Mouse (Mus musculus) left cerebral cortex, postnatal 14 days (tissue): Measurements from ENCODE around the gene Sox4. TPM values are rescaled to one million over a fixed set of nuclear protein-coding genes. Genes with fewer than 3 reads are reported as not detected.

ENCODE experiments used
- DNase-seq, 2 experiments: peaks; one replicate each; pipeline ENCODE4 v3.0.0; 2021 to 2022; ENCODE audit warnings: low spot score in 2 of 2, mixed read lengths in 1 of 2
- intact Hi-C: fragments of 180-260 bp; cut with DNase I; formaldehyde crosslinking; loops from one replicate; pipeline ENCODE4 v1.15.1; 2025
- long read RNA-seq, 2 experiments: library from polyadenylated mRNA; stranded (forward); transcript quantifications; one replicate each; pipeline ENCODE4 v2.0.0; 2021
- total RNA-seq, 2 experiments: library from RNA; stranded (reverse); gene quantifications; 2 replicates each; pipeline ENCODE4 v1.2.3; 2021

Gene Sox4
- 10 to 100 TPM; 33.1 to 43.8 TPM for total RNA-seq
- long read RNA-seq, experiment 1, full-length matches to known transcripts = 59 of 59 reads
- long read RNA-seq, experiment 1, partial matches to known transcripts = 0 of 59 reads
- long read RNA-seq, experiment 1, other reads (novel, unspliced or antisense) = 0 of 59 reads
- long read RNA-seq, experiment 2, full-length matches to known transcripts = 41 of 44 reads
- long read RNA-seq, experiment 2, partial matches to known transcripts = 0 of 44 reads
- long read RNA-seq, experiment 2, other reads (novel, unspliced or antisense) = 3 of 44 reads

DNA sequence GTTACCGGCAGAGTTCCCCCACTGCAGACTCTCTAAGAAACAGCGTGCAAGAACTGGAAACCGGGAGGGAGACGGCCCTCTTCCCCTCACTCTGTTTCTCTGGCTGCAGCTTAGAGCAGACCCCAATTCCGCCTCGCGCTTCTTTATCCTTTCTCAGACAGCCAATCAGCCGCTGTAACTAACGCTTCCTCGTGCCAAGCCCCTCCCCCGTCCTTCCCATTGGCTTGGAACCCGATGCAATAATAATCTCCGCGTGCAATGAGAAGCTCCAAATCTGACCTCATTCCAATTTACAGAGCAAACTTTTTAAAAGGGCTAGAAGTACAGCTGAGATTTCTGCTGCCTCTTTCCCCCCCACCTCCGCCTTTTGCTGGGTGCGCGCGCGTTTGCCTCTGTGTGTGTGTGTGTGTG, at the start of gene Sox4:
Sox4 (minus strand) TSS at position 133 of the 411 bp plus-strand sequence.
- DNase-seq = peak; percentile 96 to 99
- intact Hi-C loops = loop anchor here (5.0 to 10.0 kb wide), 2 partner anchors 236 to 811 kb away; no protein-coding TSS in a partner anchor

DNA sequence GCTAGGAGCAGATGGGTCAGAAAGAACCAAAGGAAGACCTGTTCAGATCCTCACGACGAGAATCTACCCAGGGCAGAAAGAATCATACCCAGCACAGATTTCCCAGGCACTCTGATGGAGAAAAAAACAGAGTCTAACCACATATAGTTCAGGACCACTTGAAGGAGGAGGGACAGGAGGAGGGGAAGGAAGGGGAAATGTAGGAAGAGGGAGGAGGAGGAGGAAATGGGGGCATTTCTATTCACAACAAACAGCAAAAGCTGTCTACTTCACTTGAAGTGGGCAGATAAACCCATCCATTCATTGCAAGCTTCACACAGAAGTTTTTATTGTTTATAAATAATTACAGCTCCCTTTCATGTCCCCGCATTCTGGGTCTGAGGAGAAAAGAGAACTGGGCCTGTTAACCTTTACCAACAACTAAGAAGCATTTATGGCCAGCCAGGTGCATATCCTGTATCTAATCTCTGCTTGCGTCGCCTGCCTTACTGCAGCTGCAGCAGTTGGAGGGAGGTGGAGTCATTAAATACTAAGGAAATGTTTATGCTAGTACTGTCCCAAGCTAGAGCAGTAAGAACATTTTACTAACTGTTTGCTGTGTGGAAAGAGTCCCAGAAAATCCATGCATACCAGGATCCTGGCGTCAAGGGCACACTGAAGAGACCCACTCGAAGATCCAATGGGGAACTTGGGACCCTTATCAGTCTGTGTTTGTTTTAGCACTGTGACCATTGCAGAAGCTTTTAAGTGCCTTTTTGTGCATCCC, 38.6 kb upstream of the Sox4 start:
- intact Hi-C loops = no loop called here
- no peak for DNase-seq

DNA sequence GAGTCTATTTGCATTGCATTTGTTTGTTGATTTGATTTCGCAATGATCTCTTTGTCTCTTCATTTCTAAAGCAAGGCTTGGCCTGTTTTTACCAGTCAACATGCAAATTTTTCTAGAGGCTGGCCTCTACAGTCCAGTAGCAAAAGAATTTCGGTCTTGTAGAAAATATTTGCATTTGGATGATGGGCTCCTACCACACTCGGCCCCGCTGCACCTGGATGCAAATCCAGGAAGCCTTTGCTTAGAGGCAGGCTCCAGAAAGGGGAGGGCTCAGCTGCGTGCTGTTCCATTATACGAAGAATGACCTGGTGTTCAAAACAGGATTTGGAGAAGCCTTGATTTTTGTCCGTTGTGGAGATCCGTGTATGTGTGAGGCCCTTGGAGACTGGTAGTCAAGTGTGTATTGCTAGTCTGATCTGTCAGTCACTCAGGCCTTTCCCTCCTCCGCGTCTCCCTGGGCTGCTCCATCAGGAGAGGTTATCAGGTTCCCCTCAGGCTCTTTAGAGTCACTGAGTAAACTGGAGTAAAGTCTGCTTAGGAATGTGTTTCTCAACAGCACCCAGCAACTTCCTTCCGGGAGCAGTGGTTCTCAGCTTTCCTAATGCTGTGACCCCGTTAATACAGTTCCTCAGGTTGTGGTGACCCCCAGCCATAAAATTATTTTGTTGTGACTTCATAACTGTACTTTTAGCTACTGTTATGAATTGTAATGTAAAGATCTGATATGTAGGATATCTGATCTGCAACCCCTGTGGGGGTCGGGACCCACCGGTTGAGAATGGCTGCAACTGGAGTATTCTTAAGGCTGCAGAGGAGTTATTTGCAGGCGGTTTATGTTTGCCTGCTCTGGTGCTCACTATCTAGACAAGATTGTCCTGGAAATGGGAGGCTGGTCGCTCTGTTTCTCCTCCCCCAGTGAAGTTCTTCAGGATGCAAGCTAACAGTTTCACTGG, 35.5 kb upstream of the Sox4 start:
- intact Hi-C loops = no loop called here
- DNase-seq = no peak

DNA sequence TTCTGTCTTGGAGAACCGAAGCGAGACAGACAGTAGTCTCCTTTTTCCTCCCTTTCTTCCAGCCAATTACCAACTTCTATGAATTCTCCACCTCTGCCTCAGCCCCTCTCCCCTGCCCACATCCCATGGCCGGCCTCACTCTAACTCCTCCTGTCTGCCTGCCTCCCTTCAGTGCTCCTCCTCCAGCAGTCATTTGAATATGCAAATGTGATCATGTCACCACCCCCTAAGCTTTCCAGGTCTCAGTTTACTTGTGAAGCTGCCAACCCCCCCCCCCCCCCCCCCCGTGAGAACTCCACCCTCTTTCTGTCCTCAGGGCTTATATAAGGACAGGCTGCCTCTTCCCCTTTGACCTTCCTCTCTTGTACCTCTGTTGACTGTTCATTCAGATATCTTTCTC, 27.2 kb upstream of the Sox4 start:
- intact Hi-C loops = no loop called here
- no peak for DNase-seq

DNA sequence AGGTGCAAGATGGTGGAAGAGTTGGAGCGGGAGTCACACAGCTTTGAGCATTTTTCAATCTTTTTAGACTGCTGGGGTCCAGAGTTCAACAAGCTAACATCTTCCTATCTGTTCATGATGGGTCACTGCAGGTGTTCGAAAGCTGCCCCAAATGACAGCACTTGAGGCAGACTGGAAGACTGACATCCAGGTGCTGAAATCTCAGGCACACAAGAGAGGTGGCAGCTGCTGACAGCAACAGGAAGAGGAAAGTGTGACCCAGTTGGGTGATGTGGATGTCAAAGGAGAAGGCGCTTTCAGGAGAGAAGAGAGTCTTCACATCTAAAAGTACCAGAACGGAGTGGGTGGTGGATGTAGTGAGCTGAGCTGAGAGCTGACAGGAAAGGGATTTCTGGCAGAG, 21.5 kb upstream of the Sox4 start:
- no peak for DNase-seq
- intact Hi-C loops = no loop called here

DNA sequence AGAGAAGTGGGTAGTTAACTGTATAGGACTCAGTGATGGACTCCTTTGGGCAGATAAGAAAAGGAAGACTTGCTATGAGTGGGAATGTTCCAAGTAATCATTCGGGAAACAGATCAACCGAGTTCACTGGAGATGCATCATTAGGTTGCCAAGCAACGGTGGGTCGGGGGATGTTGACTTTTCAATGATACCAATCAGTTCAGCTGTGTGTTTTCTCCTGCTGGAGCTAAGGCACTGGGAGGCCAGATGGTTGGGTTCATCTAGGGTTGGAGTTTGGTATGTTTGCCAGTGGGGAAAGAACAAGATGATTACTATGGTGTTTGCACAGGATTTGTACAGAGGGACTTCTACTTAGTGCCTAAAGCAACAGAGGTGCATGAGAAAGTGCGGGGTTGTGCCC, 21.1 kb upstream of the Sox4 start:
- intact Hi-C loops = no loop called here
- DNase-seq = no peak

DNA sequence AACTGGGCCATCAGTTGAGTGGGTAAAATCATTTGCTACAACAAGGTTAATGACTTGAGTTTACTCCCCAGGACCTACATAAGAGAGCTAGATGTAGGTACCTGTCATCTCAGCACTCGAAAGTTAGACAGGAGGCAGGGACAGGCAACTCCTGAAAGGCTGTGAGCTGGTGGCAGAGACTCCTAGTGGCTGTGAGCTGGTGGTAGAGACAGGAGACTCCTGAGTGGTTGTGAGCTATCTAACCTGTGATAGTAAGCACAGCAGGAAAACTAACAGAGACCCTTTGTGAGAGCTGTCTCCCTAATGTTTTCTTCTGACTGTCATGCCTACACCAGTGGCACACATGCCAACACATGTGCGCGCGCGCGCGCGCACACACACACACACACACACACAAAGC, 7.4 kb upstream of the Sox4 start:
- intact Hi-C loops = loop anchor here (10.0 kb wide), 1 partner anchor 204 kb away; no protein-coding TSS in a partner anchor
- DNase-seq = no peak

DNA sequence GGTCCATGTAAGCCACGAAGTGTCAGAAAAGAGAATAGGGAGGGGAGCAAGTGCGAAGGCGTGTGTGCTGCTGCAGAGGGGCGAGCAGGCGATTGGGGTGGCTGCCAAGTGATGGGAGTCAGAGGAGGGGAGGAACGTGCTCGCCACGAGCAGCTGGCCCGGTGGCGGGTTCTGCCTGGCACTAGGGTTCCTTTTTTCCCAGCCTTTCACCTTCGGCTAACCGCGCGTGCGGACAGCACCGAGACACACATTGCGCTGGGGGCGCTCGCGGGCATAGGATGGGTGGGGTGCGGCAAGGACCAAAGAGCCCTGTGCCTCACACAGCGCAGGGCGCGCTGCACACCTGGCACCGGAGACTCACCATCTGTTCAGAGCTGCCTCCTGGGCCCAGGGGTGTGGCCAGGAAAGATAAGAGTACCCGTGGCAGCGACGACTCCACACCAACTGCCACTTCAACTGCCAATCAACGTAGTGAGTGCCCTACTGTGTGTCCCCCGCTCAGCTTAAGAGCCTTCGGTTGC, 6.0 kb upstream of the Sox4 start:
- intact Hi-C loops = loop anchor here (2.0 to 10.0 kb wide), 4 partner anchors 58 to 879 kb away; no protein-coding TSS in a partner anchor
- peak; percentile 81 to 83 for DNase-seq

DNA sequence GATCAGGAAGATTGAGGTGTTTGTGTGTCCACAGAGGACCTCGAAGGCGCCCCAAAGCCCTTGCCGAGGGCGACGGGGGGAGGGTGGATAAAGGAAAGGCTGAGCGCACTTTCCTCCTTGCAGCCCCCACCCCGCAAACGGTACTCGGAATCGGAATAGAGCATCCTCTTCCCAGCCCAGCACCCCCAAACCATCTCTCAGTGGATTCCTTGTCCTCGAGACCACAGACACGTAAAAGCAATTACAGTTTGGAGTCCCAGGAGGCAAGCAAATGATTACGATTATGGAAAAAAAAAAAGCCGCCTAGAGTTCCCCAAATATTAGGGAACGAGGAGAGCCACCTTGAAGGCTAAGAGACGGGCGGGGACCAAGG, 5.5 kb upstream of the Sox4 start:
- intact Hi-C loops = loop anchor here (2.0 to 10.0 kb wide), 4 partner anchors 58 to 880 kb away; no protein-coding TSS in a partner anchor
- peak in 1 of 2 experiments; percentile 49 for DNase-seq

DNA sequence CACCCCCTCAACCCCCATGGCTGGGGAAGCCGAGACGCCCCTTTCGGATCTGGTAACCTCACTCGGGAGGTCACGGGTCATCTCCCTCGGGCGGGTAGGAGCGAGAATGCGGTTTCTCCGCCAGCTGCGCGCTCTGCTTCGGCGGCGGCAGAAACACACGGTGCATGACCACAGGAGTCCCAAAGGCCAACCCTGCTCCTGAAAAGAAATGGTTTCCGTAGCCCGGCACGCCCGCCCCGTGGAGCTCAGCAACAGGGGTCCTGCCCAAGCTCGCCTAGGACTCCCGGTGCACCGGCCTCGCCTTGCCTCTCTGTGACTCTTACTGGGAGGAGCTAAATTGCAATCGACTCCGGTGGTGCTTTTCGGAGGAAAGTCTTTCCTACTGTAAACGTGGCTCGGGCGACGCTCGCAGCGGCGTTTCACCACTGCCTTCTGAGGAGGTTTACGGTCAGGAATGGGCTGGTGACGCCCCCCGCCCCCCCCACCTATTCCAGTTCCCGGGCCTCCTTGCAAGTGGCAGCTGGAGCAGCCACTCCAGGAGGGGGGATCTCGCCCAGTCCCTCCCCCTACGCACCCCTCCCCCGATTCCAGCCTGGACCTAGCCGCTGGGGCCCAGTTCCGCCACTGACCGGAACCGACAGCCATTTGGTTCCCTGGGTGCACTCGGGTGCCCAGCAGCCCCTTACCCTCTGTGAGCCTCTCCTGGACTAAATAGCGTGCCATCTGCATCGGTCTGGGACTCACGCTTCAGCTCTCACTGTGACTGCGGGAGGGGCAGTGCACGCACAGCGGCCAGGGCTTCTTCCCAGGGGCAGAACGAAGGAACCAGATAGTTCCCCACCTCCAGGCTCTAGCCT, 4.9 kb upstream of the Sox4 start:
- peak; percentile 70 to 74 for DNase-seq
- intact Hi-C loops = loop anchor here (2.0 to 10.0 kb wide), 4 partner anchors 59 to 880 kb away; no protein-coding TSS in a partner anchor

DNA sequence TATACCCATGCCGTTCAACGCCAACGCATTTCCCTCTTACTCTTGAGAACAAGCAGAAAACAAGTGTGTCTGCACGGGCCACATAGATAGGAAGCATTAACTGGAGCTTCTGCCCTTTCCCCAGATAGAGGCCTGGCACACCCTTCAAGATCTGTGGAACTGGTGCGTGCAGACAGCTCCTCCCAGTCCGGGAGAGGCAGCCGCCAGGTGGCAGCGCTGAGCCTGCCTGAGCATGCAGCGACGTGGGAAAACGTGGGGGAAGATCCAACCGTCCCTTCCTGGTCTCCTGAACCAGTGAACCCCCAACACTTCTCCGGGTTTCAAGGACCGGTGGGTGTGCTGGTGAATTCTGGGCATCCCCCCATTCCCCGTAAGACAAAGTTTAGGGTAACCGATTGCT, 4.3 kb upstream of the Sox4 start:
- intact Hi-C loops = loop anchor here (2.0 to 10.0 kb wide), 4 partner anchors 60 to 881 kb away; no protein-coding TSS in a partner anchor
- DNase-seq = peak; percentile 97 to 98

DNA sequence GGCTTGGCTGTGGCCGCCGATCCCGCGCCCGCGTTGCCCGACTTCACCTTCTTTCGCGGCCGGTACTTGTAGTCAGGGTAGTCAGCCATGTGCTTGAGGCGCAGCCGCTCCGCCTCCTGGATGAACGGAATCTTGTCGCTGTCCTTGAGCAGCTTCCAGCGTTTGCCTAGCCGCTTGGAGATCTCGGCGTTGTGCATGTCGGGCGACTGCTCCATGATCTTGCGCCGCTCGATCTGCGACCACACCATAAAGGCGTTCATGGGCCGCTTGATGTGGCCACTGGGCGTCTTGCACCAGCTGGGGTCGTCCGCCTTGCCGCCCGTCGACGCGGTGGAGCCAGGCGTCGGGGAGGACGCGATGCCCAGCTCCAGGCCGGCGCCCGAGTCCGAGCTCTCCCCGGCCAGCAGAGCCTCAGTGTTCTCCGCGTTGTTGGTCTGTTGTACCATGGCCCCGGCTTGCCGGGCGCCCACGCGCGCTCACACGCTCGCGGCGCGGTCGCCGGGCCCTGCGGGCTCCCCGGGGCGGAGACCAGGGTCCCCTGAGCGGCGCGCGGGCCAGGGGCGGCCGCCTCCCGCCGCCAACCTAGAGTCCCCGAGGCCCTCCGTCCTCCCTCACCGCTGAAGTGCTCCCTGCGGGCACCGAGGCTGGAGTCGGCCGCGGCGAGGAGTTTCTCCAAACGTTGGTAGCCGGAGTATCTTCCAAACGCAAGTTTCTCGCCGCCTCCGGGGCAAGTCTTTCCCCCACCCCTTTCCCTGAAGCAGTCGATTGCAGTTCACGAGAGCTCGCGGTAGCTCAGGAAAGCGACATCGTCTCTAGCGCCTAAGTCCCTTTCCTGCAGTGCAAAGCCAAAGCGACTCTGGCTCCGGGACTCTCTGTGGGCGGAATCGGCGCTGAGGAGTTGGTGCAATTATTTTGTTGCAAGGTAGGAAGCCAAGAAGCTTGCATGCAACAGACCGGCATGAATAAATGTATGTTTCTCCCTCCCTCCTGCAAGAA, 639 bp downstream of the Sox4 start:
- intact Hi-C loops = loop anchor here (5.0 to 10.0 kb wide), 2 partner anchors 236 to 812 kb away; no protein-coding TSS in a partner anchor
- DNase-seq = peak; percentile 66 to 72

DNA sequence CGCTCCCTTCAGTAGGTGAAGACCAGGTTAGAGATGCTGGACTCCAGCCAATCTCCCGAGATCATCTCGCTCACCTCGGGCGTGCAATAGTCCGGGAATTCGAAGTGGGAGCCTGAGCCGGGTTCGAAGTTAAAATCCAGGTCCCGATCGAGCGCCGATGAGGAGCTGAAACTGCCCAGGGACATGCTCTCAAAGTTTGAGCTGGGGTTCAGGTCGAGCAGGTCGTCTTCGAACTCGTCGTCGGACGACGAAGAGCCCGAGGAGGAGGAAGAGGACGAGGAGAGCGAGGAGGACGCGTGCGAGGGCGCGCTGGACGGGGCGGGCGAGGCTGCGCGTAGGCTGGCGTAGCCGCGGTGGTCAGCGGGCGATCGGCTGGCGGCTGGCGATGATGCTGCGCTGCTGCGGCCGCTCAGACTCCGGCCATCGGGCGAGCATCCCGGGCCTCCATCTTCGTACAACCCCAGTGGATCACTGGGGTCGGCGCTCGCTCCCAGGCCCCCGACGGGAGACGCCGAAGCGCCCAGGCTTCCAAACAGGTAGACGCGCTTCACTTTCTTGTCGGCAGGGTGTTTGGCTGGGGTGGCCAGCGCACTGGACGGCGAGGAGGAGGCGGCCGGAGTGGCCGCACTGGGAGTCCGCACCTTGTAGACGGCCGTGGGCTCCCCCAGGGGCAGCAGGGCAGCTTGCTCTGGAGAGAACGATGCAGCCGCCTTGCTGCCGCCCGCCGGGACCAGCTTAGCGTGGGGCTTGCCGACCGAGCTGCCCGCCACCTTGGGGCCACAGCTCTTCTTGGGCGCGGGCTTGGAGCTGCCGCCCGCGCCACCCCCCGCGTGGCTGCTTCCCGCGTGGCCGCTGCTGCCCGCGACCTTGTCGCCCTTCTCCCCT, 1.6 kb downstream of the Sox4 start:
- intact Hi-C loops = loop anchor here (2.0 to 10.0 kb wide), 3 partner anchors 235 to 813 kb away; no protein-coding TSS in a partner anchor
- DNase-seq = peak in 1 of 2 experiments; percentile 34

DNA sequence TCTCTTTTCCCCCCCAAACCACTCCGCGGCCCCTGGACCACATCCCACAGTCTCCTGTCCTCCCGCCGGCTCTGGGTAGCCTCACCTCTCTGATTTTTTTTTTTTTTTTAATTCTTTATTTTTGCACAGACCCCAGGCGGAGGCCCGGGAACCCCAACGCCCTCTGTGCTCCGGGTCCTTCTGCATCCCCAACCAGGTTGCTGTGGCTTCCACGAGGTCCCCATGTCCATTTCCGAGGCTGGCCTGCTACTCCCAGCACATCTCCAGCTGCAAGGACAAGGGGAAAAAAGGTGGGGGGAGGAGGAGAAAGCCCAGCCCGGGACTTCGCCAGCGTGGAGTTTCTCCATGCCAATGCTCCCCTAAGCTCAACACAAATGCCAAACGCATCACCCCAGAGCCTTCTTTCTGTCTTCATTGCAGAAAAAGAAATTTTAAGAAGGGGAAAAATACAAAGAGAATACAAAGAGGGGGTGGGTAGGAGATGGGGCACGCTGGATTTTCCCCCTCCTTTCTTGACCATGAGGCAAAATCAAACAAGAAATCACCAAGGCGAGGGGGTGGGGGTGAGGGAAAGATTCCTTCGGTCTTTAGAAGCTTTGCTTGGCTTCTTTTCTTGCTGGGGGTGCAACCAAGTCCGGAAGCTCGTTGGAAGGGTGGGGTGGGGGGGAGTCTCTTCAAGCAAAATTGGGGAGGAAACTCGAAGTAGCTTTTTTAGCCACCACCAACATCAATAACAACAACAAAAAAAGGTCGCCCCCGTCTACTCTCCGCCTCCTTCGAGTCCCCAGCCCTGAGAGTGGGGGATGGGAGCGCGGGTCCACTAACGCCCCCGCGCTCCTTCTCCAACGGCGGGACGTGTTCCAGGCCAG, 2.7 kb downstream of the Sox4 start:
- intact Hi-C loops = loop anchor here (2.0 to 10.0 kb wide), 3 partner anchors 234 to 814 kb away; no protein-coding TSS in a partner anchor
- peak; percentile 54 to 67 for DNase-seq

DNA sequence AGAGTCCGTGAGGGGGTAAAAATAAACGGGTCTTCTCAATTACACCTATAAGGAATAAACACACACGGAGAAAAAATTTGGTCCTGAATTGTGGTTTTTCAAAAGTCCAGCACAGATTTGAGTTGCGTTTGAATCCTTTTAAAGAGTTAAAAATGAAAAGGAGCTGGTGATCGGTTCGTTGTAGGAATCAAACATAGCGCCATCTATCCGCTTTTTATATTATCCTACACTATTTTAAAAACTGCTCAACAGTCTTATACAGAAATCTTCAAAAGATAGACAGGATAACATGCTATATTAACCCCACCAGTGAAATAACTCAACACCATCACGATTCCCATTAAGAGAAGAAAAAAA, 3.3 kb downstream of the Sox4 start:
- intact Hi-C loops = loop anchor here (2.0 to 10.0 kb wide), 3 partner anchors 233 to 815 kb away; no protein-coding TSS in a partner anchor
- peak in 1 of 2 experiments; percentile 70 for DNase-seq
